Mouse (Mus musculus) thymus, postnatal 14 days (tissue): ENCODE data around the gene Ubxn6.
"Not testable (repeated sequence)": the region's sequence is repeated elsewhere in the genome, so short reads cannot be mapped to it uniquely, and the experiment has no call there.

ENCODE experiments used
- DNase-seq: peaks from one replicate; pipeline ENCODE4 v3.0.0; 2021

The Ubxn6 gene

DNA sequence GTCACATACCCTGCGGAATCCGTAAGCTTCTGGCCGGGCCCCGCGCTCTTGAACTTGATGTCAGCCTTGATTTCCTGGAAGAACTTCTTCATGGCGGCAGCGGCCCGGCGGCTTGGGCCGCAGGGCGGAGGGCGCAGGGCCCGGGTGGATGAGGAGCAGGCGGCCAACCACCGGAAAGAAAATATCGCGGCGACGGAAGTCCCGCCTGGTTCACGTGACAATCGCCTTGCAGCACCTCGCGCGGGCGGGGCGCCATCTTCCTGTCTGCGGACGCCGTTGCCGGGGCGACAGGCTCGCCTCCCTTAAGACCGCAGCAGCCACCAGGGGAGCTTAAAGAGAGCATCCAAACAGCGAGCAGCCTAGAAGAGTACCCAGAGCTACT lies at the start of gene Ubxn6:
Ubxn6 (minus strand) TSS at position 202 of the 382 bp plus-strand sequence.
- DNase-seq, result peak; percentile 98

DNA sequence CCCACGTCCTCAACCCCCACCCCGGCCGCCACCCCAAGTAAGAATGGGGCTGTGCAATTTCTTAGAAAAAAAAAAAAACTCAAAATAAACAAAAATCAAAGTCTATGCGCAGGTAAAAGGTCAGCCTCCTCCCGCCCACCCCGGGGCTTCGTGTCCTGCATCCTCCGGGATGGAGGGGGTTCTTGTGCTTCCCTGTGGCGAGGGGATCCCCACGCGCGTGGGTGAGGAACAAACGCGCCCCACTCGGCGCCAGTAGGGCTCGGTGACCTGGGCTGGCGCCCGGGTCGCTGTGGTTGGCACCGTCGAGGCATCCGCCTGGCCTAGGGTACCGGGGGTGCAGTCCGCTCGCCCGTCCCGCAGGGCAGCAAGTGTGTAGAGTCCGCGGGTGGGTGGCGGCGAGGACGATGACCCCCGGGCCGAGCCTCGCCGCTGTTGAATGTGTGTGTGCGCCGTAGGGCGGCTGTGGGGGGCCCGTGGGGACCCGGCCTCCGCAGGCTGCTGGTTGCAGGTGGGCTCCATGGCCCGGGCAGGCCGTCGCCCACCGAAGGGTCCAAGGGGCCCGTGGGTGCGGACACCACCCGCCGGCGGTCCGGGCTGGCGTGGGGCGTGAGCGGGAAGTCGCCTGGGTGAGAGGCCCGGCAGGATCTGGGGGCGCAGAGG lies 49.0 kb upstream of the Ubxn6 start:
- DNase-seq, result no peak

DNA sequence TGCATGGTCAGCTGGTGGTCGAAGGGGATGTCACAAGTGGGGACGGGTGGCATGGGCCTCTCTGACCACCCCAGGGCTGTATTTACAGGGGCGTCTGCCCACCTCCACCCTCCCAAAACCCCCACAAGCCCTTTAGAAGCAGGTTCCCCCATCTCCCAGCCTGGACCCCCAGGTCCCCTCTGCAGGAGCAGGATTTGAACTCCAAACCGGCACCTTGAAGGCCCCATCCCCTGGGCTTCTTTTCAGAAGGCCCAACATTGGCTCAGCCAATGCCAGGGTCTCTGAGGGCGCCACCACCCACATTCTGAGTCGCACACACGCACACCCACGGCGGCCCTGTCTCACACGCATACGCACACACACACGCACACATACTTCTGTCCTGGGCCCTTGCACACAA lies 48.3 kb upstream of the Ubxn6 start:
- DNase-seq, result no peak

DNA sequence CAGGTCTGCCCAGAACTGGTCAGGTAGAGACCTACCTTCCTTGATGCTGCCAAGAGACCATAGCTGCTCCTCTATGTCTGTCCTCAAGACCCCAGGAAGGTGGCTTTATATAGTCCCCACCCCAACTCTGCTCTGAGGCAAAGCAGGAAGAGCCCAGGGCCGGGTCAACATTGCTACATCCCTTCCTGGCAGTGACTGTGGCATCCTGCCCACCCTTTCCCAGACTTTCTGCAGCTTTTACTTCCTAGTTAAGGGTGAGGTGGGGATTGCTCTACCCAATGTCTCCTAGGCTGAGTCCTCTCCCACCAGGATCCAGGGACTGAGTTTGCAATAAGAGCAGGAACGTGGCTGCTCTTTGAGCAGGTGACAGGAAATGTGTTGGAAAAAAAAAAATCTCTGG lies 47.0 kb upstream of the Ubxn6 start, which contains the start of gene Lrg1:
Lrg1 (minus strand) TSS at position 176 of the 400 bp plus-strand sequence.
- no peak for DNase-seq

DNA sequence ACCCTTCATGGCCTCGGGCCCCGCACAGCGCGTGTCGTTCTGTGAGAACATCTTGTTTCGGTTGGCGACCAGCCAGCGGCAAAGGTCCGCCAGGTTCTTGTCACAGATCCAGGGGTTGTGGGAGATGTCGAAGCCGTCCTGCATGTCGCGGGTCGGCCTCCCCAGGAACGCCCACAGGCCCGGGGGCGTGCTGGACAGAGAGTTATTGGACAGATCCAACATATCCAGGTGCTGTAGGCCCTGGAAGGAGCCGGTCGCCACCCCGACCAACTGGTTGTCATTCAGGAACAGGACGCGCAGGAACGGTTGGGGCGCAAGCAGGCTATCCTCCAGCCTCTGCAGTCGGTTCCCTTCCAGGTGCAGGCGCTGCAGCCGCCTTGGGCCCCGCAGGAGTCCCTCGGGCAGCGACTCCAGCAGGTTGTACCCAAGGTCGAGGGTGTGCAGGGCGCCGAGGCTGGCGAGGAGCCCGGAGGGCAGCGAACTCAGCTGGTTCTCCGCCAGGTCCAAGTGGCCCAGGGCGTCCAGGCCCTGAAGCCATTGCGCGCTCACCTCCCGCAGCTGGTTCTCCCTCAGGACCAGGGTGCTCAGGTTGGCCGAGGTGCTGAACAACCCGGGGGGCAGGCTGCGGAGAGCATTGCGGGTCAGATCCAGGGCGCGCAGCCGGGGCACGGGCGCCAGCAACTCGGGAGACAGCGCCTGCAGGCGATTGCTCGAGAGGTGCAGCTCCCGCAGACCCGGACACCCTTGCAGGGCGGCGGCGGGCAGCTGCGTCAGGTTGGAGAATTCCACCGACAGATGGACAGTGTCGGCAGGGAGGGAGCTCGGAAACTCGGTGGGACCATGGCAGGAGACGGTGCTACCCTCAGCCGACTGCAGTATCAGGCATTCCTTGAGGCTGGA lies 45.4 kb upstream of the Ubxn6 start:
- DNase-seq, result no peak

DNA sequence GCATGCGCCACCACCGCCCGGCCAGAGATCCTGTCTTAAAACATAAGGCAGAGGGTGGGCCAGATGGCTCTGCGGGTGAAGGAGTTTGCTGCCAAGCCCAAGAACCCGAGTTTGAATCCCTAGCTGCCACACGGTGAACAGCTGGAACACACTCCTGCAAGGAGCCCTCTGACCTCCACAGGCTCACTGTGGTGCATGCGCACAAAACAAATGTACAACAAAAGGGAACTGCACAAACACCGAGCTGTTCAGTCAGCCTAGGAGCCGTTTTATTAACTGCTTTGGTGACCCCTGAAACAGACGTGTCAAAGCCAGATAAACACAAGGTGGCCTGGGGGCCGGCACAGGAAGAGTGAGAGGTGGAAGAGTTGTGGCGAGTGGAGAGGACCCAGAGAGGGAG lies 44.6 kb upstream of the Ubxn6 start:
- DNase-seq, result no peak

DNA sequence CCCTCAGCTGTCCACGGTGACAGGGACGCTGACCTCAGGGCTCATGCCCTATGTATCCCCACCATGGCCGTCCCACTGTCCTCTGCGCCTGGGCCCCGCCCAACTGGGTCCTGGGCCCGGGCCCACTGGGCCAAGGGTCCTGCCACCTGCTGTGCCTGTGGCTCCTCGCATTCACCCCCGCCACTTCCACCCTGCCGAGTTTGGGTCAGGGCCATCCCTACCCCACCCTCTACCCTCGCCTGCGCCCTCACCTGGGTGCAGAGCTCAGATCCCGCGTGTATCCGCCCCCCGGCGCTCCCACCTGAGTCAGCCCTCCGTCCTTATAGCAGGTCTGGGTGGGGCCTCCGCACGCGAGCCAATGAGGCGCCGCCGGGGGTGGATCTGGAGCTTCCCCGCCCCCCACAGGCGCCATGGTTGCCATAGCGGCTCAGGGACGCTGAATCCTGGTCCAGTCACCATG lies 42.5 kb upstream of the Ubxn6 start, which contains the start of gene Plin5:
Plin5 (minus strand) TSS at position 346 of the 460 bp plus-strand sequence.
- DNase-seq, result peak; percentile 29

DNA sequence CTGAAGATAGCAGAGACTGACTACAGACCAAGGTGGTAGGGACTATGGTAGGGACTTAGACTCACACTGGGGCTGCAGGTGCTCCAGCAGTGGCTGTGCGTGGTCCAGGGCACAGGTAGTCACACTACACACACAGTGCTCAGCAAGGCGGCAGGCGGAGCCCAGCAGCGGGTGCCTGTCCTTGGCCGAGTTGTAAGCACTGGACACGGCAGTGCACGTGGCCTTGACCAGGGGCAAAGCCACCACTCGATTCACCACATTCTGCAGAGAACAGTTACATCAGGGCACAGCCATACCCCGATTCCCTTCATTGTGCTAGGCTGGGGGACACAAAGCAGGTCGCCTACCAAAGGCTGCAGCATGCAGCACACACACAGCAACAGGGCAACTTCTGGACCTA lies 41.4 kb upstream of the Ubxn6 start:
- no peak for DNase-seq

DNA sequence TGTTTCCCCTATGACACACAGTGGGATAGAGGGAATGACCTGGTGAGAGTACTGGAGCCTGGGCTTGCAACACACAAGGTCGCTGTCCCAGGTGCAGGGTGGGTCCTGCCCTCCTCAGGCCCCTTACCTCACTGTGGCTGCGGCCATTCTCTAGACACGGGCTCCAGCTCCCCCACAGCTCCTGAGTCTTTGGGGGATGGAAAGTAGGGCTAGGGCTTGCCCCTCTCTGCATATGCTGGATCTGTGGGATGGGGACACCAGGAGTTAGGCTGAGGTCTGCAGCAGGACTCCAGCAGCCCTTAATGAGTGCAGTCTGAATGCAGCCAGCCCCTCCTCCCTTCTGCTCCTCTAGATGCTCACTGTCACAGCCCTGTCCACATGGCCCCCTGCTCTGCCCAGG lies 37.9 kb upstream of the Ubxn6 start:
- DNase-seq, result no peak

DNA sequence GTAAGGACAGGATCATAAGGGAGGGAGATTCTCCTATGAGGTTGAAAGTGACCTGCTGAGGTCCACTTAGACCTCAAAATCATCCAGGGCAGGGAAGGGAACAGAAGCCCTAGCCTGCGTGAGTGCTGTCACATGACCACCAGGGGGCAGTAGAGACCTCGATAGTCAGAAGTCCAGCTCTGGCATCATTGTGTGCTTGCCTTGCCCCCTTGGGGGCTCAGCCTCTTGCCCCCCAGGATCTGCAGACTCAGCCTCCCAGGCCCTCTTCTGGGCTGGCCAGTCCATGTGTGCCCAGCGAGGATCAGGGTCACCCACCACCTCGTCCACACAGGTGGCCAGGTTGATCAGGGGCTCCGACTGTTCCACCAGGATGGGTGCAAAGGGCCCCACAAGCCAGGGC lies 37.0 kb upstream of the Ubxn6 start:
- DNase-seq, result peak; percentile 72

DNA sequence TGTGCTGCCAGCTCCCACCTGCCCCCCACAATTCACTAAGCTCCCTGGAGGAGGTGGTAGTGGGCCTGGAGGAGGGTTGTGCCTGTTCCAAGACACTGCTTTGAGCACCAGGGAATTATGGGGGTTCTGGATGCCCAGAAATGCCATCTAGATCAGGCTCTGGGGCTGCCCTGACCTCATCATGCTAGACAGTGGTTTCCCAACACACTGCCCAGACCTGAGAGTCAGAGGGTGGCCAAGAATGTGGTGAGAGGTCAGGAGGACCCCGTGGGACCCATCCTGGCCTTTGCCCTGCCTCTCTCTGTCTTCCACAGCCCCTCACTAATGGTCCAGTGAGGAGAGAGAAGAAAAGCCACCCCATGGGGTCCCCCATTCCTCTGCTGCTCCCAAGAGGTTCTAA lies 36.2 kb upstream of the Ubxn6 start:
- no peak for DNase-seq

DNA sequence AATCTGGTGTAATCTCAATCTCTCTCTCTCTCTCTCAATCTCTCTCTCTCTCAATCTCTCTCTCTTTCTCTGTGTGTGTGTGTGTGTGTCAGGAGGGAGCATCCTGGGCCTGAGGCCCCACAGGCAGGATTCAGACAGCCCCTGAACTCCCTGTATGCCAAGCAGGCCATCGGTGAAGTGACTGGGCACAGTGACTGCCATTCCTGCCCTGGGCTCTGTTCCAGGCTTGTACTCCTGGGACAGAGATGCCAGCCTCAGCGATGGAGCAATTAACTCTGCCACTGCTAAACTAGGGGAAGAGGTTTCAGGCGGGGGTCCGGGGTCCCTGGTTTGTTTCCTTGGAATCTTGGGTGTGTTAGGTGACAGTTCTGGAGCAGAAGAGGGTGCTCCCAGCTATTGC lies 35.7 kb upstream of the Ubxn6 start:
- DNase-seq, result no peak

DNA sequence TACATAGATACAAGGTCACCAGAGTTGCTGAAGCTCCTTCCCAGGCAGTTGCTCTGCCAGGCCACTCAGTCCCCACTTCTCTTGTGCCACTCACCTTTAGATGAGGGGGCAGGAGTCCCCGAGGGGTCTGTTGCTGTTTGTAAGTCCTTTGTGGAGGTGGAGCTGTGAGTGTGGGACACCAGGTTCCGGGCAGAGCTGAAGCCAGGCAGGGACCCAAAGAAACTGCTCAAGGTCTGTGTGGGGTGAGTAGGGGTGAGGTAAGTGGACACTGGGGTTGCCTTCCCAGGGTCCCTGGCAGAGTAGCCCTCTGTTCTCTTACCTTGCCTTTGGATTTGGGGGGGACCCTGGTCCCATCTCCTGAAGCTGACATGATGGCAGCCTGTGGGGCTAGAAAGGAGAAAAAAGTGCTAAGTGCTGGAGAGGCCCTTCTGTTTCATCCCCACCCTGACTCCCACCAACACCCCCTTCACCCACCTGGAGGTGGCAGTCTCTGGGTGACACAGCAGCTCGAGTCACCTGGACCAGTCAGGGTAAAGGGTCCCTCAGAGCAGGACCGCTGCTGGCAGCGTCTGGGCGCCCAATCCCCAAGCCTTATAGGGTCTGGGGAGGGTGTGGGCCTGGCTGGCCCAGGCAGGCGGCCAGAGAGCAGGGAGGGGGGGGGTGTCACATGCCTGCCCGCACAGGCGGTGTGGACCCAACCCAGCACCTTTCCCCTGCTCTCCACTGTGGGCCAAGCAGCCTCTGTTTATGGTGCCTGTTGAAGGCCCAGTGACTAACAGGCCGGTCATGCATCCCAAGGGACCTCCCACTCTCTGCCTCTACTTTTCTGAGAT lies 34.6 kb upstream of the Ubxn6 start, which contains the start of gene Plin4:
Plin4 (minus strand) TSS at position 585 of the 833 bp plus-strand sequence.
- DNase-seq, result no peak

DNA sequence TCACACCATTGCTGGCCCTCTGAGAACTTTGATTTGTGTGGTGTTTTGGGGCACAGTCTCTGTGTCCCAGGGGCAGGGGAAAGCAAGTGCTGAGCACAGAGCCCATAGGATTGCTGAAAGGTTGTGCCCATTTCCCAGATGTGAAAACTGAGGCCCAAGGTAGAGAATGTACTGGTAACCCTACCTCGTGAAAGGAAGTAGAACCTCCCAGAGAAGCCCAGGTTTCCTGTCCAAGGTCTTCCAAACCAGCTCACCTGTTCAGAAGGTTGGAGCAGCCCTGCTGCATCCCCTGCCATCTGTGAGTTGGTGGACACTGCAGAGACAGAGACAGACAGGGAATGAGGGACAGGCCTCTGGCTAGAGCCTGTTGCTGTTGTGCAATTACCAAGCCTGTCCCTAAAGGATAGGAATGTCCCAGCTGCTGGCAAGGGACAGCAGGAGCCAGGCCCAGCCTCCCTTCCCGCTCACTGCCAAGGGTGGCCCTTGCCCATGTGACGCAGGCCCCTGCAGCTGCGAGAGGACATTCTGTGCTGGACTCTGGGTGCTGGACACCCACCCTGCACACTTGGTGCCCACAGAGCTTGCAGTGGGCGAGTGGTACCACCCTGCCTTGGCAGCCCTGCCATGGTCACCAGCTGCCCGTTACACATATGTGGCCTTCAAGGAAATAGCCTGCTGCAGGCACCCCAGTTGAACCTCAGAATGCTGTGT lies 33.7 kb upstream of the Ubxn6 start:
- no peak for DNase-seq

DNA sequence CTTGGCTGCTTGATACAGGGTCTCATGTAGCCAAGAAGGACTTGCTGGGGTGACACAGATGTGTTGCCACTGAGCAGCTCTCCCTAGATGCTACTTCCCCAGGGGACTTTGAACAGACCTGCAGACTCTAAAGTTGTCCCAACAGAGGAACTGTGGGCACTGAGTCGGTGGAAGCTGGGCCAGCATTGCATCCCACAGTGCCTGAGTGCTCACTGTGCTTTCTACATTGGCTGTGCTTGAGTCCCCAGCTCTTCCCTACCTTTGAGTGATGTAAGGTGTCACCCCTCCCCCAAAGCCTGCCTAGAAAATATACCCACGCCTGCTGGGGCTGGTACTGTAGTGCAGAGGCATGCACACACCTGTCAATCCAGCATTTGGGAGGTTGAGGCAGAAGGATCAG lies 32.9 kb upstream of the Ubxn6 start:
- no peak for DNase-seq

DNA sequence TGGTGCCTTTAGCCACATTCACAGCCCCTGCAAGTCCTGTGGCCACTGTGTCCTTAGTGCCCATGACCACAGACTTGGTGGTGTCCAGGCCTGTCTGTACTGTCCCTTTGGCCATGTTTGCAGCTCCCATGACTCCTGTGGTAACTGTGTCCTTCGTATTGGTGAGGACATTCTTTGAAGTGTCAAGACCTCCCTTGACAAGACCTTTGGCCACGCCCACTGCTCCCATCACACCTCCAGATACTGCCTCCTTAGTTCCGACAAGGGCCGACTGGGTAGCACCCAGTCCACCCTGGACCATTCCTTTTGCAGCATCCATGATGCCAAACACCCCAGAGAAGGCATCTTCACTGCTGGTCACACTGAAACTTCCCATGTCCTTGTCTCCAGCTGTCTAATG lies 32.2 kb upstream of the Ubxn6 start:
- DNase-seq, result no peak

DNA sequence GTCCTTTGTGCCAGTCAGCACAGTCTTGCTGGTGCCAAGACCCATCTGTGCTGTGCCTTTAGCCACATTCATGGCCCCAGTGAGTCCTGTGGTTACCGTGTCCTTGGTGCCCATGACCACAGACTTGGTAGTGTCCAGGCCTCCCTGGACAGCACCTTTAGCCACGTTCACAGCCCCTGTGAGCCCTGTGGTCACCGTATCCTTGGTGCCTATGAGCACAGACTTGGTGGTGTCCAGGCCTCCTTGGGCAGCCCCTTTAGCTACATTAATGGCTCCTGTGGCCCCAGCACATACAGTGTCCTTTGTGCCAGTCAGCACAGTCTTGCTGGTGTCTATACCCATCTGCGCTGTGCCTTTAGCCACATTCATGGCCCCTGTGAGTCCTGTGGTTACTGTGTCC lies 31.6 kb upstream of the Ubxn6 start:
- DNase-seq, result not testable (repeated sequence)

DNA sequence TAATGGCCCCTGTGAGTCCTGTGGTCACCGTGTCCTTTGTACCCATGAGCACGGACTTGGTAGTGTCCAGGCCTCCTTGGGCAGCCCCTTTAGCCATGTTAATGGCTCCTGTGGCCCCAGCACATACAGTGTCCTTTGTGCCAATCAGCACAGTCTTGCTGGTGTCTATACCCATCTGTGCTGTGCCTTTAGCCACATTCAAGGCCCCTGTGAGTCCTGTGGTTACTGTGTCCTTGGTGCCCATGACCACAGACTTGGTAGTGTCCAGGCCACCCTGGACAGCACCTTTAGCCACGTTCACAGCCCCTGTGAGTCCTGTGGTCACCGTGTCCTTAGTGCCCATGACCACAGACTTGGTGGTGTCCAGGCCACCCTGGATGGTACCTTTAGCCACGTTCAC lies 30.0 kb upstream of the Ubxn6 start:
- DNase-seq, result not testable (repeated sequence)

DNA sequence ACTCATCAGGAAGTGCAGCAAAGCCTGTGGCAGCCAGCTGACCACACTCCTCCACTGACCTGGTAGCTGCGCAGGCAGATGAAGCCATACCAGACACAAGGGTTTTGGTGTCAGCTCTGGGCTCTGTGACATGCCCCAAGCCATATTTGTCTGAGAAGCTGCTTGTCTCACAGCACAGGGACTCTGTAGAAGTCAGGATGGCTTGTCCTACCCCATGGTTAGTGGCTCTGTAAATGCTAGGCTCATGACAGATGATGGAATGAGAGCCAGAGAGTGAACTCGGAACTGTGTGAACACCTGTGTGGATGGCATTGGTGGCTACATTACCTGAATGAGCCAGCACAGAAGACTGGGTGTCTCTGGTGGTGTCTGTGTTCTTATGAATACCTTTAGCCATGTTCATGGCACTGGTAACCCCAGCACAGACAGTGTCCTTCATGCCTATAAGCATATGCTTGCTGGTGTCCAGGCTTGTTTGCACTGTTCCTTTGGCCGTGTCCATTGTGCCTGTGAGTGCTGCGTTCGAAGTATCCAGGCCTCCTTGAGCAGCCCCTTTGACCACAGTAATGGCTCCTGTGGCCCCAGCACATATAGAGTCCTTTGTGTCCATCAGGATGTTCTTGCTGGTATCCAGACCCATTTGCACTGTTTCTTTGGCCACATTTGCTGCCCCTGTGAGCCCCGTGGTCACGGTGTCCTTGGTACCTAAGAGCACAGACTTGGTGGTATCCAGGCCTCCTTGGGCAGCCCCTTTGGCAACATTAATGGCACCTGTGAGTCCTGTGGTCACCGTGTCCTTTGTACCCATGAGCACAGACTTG lies 28.8 kb upstream of the Ubxn6 start:
- DNase-seq, result no peak

DNA sequence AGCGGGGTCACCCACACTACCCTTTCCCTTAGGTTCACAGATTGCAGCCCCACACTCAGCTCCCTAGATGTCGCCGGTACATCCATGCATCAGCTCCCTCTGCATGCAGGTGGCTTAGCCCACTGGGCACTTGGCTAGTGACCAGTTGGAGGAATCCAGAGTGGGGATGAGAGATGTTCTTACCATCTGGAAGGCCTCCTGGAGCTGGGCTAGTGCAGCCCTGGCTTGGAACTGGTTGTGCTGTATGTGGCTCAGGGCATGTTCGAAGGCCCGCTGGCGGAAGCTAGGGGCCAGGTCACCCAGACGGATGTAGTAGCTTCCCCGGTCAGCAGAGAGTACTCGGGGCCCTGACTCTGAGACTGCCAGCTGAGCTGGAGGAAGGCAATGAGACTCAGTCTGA lies 28.1 kb upstream of the Ubxn6 start:
- DNase-seq, result no peak

DNA sequence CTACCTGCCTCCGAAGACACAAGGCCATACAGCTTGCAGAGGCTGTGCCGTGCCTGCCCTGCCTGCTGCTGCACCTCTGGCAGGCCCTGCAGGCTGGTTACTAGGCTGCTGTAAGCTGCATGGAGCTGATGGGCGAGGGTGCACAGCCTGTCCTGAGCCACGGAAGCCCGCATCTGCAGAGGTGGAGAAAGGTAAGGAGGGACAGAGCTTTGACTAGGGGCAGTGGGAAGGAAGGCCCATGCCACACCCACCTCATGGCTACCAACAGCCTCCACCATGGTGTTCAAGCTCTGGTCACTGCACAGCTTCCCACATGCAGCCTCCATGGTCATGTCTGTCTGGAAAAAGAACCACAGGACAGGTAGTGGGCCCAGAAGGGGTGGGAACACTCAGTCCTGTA lies 27.3 kb upstream of the Ubxn6 start:
- no peak for DNase-seq

DNA sequence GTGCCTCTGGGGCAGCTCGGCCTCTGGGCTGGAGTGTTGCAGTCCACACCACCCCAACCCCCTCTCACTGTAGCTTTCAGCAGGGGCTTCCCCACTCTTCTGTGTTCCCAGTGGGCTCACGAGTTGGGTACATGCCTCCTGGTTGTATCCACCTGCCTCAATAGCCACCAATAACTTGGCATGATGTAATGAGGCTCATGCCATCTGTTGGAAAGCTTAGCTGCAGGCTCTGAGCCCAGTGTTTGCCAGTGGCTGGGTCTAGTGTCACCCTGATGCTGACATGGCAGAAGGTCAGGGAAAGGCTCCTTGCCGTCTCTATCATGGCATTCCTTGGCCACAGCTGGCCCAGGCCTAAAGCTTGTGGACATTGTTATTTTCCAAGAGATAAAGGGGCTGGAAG lies 26.0 kb upstream of the Ubxn6 start:
- DNase-seq, result no peak
